Mouse (Mus musculus) hindbrain, embryonic 16.5 days (tissue): Measurements from ENCODE around the gene Gss. TPM values are rescaled to one million over a fixed set of nuclear protein-coding genes. Genes with fewer than 3 reads are reported as not detected.

Experiments
- ATAC-seq: fragments of 200-750 bp; cut with Nextera tagmentation; 2 replicates; pipeline ENCODE4 v1.8.0; 2017; ENCODE audit warnings: moderate TSS enrichment, moderate library complexity
- H3K27ac ChIP-seq: fragments of 300-500 bp; sonication (generic); 2 replicates; pipeline ENCODE4 v1.5.1; 2014; ENCODE audit warnings: low read depth, mild to moderate bottlenecking, control low read depth, low read length, moderate library complexity
- H3K27me3 ChIP-seq: fragments of 300-500 bp; sonication (generic); replicated peaks from 2 replicates; pipeline ENCODE4 v1.6.1; 2014; ENCODE audit warnings: low read length; ENCODE audit not compliant: control insufficient read depth, insufficient read depth
- H3K36me3 ChIP-seq: fragments of 300-500 bp; sonication (generic); 2 replicates; pipeline ENCODE4 v1.6.1; 2014; ENCODE audit warnings: mild to moderate bottlenecking, low read length, moderate library complexity, mixed read lengths; ENCODE audit not compliant: control insufficient read depth, insufficient read depth
- H3K4me1 ChIP-seq: fragments of 300-500 bp; sonication (generic); 2 replicates; pipeline ENCODE4 v1.6.1; 2014; ENCODE audit warnings: low read depth, low read length; ENCODE audit not compliant: control insufficient read depth, insufficient read depth
- H3K4me2 ChIP-seq: fragments of 300-500 bp; sonication (generic); 2 replicates; pipeline ENCODE4 v1.6.1; 2014; ENCODE audit warnings: mild to moderate bottlenecking, low read length, control low read depth, moderate library complexity
- H3K4me3 ChIP-seq: fragments of 300-500 bp; sonication (generic); 2 replicates; pipeline ENCODE4 v1.5.1; 2014; ENCODE audit warnings: mild to moderate bottlenecking, low read length, control low read depth, moderate library complexity
- H3K9ac ChIP-seq: fragments of 300-500 bp; sonication (generic); 2 replicates; pipeline ENCODE4 v1.6.1; 2014; ENCODE audit warnings: low read depth, mild to moderate bottlenecking, control low read depth, low read length, moderate library complexity
- H3K9me3 ChIP-seq: fragments of 300-500 bp; sonication (generic); 2 replicates; pipeline ENCODE4 v1.6.1; 2014; ENCODE audit warnings: mild to moderate bottlenecking, low read length, moderate library complexity; ENCODE audit not compliant: control insufficient read depth
- WGBS: fragments of 180-500 bp; shearing (Covaris S2); extraction: QIAGEN DNeasy Blood & Tissue Kit; methylation state at CpG from one replicate; pipeline ENCODE4 v1.1.7; 2014; 5-methylcytosine and 5-hydroxymethylcytosine counted together
- polyA plus RNA-seq: library from polyadenylated mRNA; unstranded; fragments of >200 nt; fragmentation: Nextera tagmentation; extraction: Ambion mirVana; gene quantifications from 2 replicates; pipeline ENCODE4 v1.2.1, GENCODE M21; 2015

The Gss gene
- polyA plus RNA-seq, 1 experiment from 2014 or later: 15.7 TPM

GRCm38 (mm10) chr2:155573996-155574395 lies 18.6 kb downstream of the Gss start:
- Histone ChIP-seq H3K4me3 (no peak overlapping the region), H3K4me2 (no peak overlapping the region), H3K9me3 (no peaks in the 10 kb centered on the region), H3K27ac (no peak overlapping the region), H3K9ac (no peak overlapping the region), H3K36me3 (no peaks in the 10 kb centered on the region), H3K27me3 (no peaks in the 10 kb centered on the region), H3K4me1 (no peaks in the 10 kb centered on the region)
- no peak for ATAC-seq
- 92% methylated on average over 7 of the region's 7 CpGs for WGBS

- no peaks in the 10 kb centered on the region for H3K4me1 ChIP-seq
- WGBS: 92% methylated on average over 9 of the region's 9 CpGs
- H3K4me3 ChIP-seq: no peak overlapping the region
- no peaks in the 10 kb centered on the region for H3K27me3 ChIP-seq
- ATAC-seq: no peak
- no peak overlapping the region for H3K4me2 ChIP-seq
- H3K27ac ChIP-seq: no peak overlapping the region
- no peaks in the 10 kb centered on the region for H3K9me3 ChIP-seq
- H3K9ac ChIP-seq: no peak overlapping the region
- no peaks in the 10 kb centered on the region for H3K36me3 ChIP-seq
Measured at GRCm38 (mm10) chr2:155573001-155573400, 19.6 kb downstream of the Gss start.

- Histone ChIP-seq H3K4me2 (no peak overlapping the region), H3K36me3 (no peaks in the 10 kb centered on the region), H3K9ac (no peak overlapping the region), H3K27ac (no peak overlapping the region), H3K4me1 (no peaks in the 10 kb centered on the region), H3K9me3 (no peaks in the 10 kb centered on the region), H3K27me3 (no peaks in the 10 kb centered on the region), H3K4me3 (no peak overlapping the region)
- WGBS: 24% methylated on average over 3 of the region's 3 CpGs
- ATAC-seq: no peak
Measured at GRCm38 (mm10) chr2:155569223-155569807, 23.3 kb downstream of the Gss start.

- Histone ChIP-seq H3K9ac (no peak overlapping the region), H3K4me3 (no peak overlapping the region), H3K36me3 (no peaks in the 10 kb centered on the region), H3K27me3 (no peaks in the 10 kb centered on the region), H3K4me1 (no peaks in the 10 kb centered on the region), H3K27ac (no peak overlapping the region), H3K4me2 (no peak overlapping the region), H3K9me3 (no peaks in the 10 kb centered on the region)
- WGBS: 87% methylated on average over 5 of the region's 5 CpGs
- ATAC-seq: no peak
Measured at GRCm38 (mm10) chr2:155567751-155568150, 24.9 kb downstream of the Gss start.

- Histone ChIP-seq H3K4me2 (no peak overlapping the region), H3K9ac (no peak overlapping the region), H3K9me3 (no peaks in the 10 kb centered on the region), H3K4me3 (no peak overlapping the region), H3K27ac (no peak overlapping the region), H3K27me3 (no peaks in the 10 kb centered on the region), H3K4me1 (no peaks in the 10 kb centered on the region), H3K36me3 (peaks cover 12% of the 10 kb centered on the region)
- WGBS: 78% methylated on average over 4 of the region's 4 CpGs
- no peak for ATAC-seq
Measured at GRCm38 (mm10) chr2:155562934-155563333, 29.7 kb downstream of the Gss start.

- Histone ChIP-seq H3K36me3 (peaks cover 12% of the 10 kb centered on the region), H3K27ac (no peak overlapping the region), H3K4me1 (no peaks in the 10 kb centered on the region), H3K9ac (no peak overlapping the region), H3K4me3 (no peak overlapping the region), H3K27me3 (no peaks in the 10 kb centered on the region), H3K4me2 (no peak overlapping the region), H3K9me3 (no peaks in the 10 kb centered on the region)
- WGBS: 60% methylated on average over 1 of the region's 1 CpGs
- no peak for ATAC-seq
Measured at GRCm38 (mm10) chr2:155562209-155562608, 30.4 kb downstream of the Gss start.

GRCm38 (mm10) chr2:155554426-155554985 lies 38.1 kb downstream of the Gss start:
- WGBS: 90% methylated on average over 2 of the region's 2 CpGs
- peaks cover 5% of the 10 kb centered on the region for H3K36me3 ChIP-seq
- ATAC-seq: no peak

GRCm38 (mm10) chr2:155552949-155553354 lies 39.7 kb downstream of the Gss start:
- no peaks in the 10 kb centered on the region for H3K36me3 ChIP-seq
- H3K27me3 ChIP-seq: no peaks in the 10 kb centered on the region
- no peak overlapping the region for H3K9ac ChIP-seq
- ATAC-seq: no peak
- no peaks in the 10 kb centered on the region for H3K4me1 ChIP-seq
- no peak overlapping the region for H3K4me2 ChIP-seq
- no peak overlapping the region for H3K4me3 ChIP-seq
- H3K27ac ChIP-seq: no peak overlapping the region
- H3K9me3 ChIP-seq: no peaks in the 10 kb centered on the region

More at GRCm38 (mm10) chr2:155554426-155554985, 38.1 kb downstream of the Gss start:
- Histone ChIP-seq H3K4me3 (no peak overlapping the region), H3K27me3 (no peaks in the 10 kb centered on the region), H3K27ac (no peak overlapping the region), H3K4me2 (no peak overlapping the region), H3K4me1 (no peaks in the 10 kb centered on the region), H3K9me3 (no peaks in the 10 kb centered on the region), H3K9ac (no peak overlapping the region)

- Histone ChIP-seq H3K4me3 (no peak overlapping the region), H3K27ac (no peak overlapping the region), H3K9me3 (no peaks in the 10 kb centered on the region), H3K27me3 (no peaks in the 10 kb centered on the region), H3K4me2 (no peak overlapping the region), H3K9ac (no peak overlapping the region), H3K36me3 (no peaks in the 10 kb centered on the region), H3K4me1 (no peaks in the 10 kb centered on the region)
- no peak for ATAC-seq
Measured at GRCm38 (mm10) chr2:155552336-155552735, 40.3 kb downstream of the Gss start.
